Mouse (Mus musculus) midbrain, embryonic 12.5 days (tissue): Measurements from ENCODE around the gene Atg14. TPM values are rescaled to one million over a fixed set of nuclear protein-coding genes. Genes with fewer than 3 reads are reported as not detected.

Experiments used
- ATAC-seq: fragments of 200-750 bp; cut with Nextera tagmentation; 2 replicates; pipeline ENCODE4 v1.8.0; 2017; ENCODE audit warnings: low read depth, moderate TSS enrichment, moderate library complexity; ENCODE audit not compliant: low FRiP score
- H3K27ac ChIP-seq: fragments of 300-500 bp; sonication (generic); replicated peaks from 2 replicates; pipeline ENCODE4 v1.5.1; 2016; ENCODE audit warnings: mild to moderate bottlenecking
- H3K27me3 ChIP-seq: fragments of 300-500 bp; sonication (generic); 2 replicates; pipeline ENCODE4 v1.6.1; 2016; ENCODE audit warnings: mild to moderate bottlenecking
- H3K36me3 ChIP-seq: fragments of 300-500 bp; sonication (generic); 2 replicates; pipeline ENCODE4 v1.6.1; 2016
- H3K4me1 ChIP-seq: fragments of 300-500 bp; sonication (generic); 2 replicates; pipeline ENCODE4 v1.6.1; 2016
- H3K4me2 ChIP-seq: fragments of 300-500 bp; sonication (generic); replicated peaks from 2 replicates; pipeline ENCODE4 v1.6.1; 2016; ENCODE audit warnings: mild to moderate bottlenecking, moderate library complexity
- H3K4me3 ChIP-seq: fragments of 300-500 bp; sonication (generic); 2 replicates; pipeline ENCODE4 v1.5.1; 2016; ENCODE audit warnings: mild to moderate bottlenecking
- H3K9ac ChIP-seq: fragments of 300-500 bp; sonication (generic); replicated peaks from 2 replicates; pipeline ENCODE4 v1.6.1; 2016; ENCODE audit warnings: mild to moderate bottlenecking, moderate library complexity
- H3K9me3 ChIP-seq: fragments of 300-500 bp; sonication (generic); 2 replicates; pipeline ENCODE4 v1.6.1; 2016; ENCODE audit warnings: mild to moderate bottlenecking
- WGBS: fragments of 180-500 bp; shearing (Covaris S2); methylation state at CpG from one replicate; pipeline ENCODE4 v1.1.7; 2016; 5-methylcytosine and 5-hydroxymethylcytosine counted together
- polyA plus RNA-seq: library from polyadenylated mRNA; unstranded; fragments of >200 nt; fragmentation: Nextera tagmentation; extraction: Ambion mirVana; gene quantifications from 2 replicates; pipeline ENCODE4 v1.2.1, GENCODE M21; 2016

Gene Atg14
- polyA plus RNA-seq, 1 experiment from 2014 or later = 22.7 TPM

- no peak for ATAC-seq
- Histone ChIP-seq H3K4me2 (no peak overlapping the region), H3K27me3 (no peaks in the 10 kb centered on the region), H3K27ac (no peak overlapping the region), H3K9ac (no peak overlapping the region), H3K36me3 (no peaks in the 10 kb centered on the region), H3K4me3 (no peak overlapping the region), H3K4me1 (peaks cover 8% of the 10 kb centered on the region; the same call in 1 of the 2 replicates), H3K9me3 (no peaks in the 10 kb centered on the region)
- WGBS = 93% methylated on average over 2 of the region's 2 CpGs
These were observed 76.7 kb downstream of the Atg14 start for GRCm38 (mm10) chr14:47493592-47494361.

Other genes starting within 250 kb of the Atg14 start
- 0.94 and 1.1 TPM in 2 replicates for gene Lgals3, start 202.9 kb downstream of the Atg14 start, polyA plus RNA-seq
- 50.0 and 51.0 TPM in 2 replicates for gene Dlgap5, start 152.2 kb downstream of the Atg14 start, polyA plus RNA-seq
- 26.4 and 26.5 TPM in 2 replicates for gene Fbxo34, start 120.2 kb downstream of the Atg14 start, polyA plus RNA-seq
- gene Ktn1, start 77.8 kb upstream of the Atg14 start, polyA plus RNA-seq = 92.5 and 93.2 TPM in 2 replicates